Mouse (Mus musculus) adrenal gland, adult 8-10 months (tissue): ENCODE measurements around the gene Sec23ip. TPM values are rescaled to one million over a fixed set of nuclear protein-coding genes. Genes with fewer than 3 reads are reported as not detected.

Experiments used
- DNase-seq: peaks from one replicate; pipeline ENCODE4 v3.0.0; 2022
- microRNA-seq, 2 experiments: library from miRNA; unstranded; fragments of <30 nt; microRNA quantifications; one replicate each; pipeline ENCODE4 v1.2.0; 2022
- total RNA-seq, 4 experiments: library from RNA; stranded (reverse); gene quantifications; 2 replicates each; pipeline ENCODE4 v1.2.4; 2022

Sec23ip gene
- total RNA-seq, 4 experiments from 2014 or later, result 40.6 to 62.4 (median 52.2) TPM

GRCm38 (mm10) chr7:128779305-128779704 is 34.6 kb downstream of the Sec23ip start:
- peak; percentile 20 for DNase-seq

DNA sequence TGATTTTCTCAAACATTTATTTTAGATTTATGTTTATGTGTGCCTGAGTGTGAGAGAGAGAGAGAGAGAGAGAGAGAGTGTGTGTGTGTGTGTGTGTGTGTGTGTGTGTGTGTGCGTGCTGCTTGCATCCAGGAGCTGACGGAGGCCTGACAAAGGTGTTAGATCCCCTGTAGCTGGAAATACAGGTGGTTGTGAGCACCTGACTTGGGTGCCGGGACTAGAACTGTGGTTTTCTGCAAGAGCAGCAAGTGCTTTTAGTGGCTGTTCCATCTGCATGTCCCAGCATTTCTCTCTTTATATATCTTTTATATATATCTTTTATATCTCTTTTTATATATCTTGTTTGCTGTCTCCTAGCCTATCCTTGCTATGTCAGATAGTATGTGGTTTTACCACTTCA is 37.1 kb downstream of the Sec23ip start:
- DNase-seq, result no peak

DNA sequence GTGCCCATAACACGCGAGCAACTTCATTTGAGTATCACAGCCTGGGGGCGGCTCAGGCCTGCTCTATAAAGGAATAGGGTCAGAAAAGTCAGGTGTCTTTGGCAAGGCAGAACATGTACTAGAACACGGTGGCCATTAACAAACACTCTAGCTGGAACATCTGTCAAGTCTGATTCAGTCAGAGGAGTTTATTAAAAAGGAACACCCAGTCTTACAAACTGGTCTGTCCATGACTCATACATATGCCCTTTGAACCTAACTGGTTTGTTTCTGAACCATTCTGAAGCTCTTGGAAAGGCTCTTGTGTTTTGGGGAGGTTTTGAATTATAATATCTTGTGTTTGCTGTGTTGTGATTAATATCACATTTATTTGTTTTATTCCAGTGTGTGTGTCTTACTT is 45.3 kb downstream of the Sec23ip start:
- no peak for DNase-seq

GRCm38 (mm10) chr7:128793464-128793863 is 48.7 kb downstream of the Sec23ip start:
- DNase-seq, result no peak

GRCm38 (mm10) chr7:128824986-128825563 is 80.3 kb downstream of the Sec23ip start:
- DNase-seq, result no peak

GRCm38 (mm10) chr7:128832455-128833081 is 87.8 kb downstream of the Sec23ip start:
- no peak for DNase-seq

GRCm38 (mm10) chr7:128833196-128833595 is 88.5 kb downstream of the Sec23ip start:
- no peak for DNase-seq

Small RNA genes within 50 kb of the gene (microRNA-seq; reads per million reads assigned to microRNA genes)
- 0 reads per million in 2 experiments for gene Gm25778

Other genes with a start within 250 kb of the Sec23ip start
- 100 to 1,000 TPM; 146 to 189 (median 168) TPM for gene Bag3, start 221.3 kb upstream of the Sec23ip start, total RNA-seq
- gene Inpp5f, start 133.6 kb upstream of the Sec23ip start, total RNA-seq, result 10 to 100 TPM; 21.7 to 32.3 (median 27.2) TPM
- 10 to 100 TPM; 29.2 to 37.8 (median 35.0) TPM for gene Mcmbp, start 4.4 kb upstream of the Sec23ip start, total RNA-seq